Mouse (Mus musculus) olfactory bulb, adult 2 months (tissue): ENCODE measurements around the gene Cant1.

Experiments
- CTCF ChIP-seq: fragments of 200-500 bp; IDR thresholded peaks from 2 replicates; pipeline ENCODE4 v1.5.1; 2012; ENCODE audit warnings: low read depth, mild to moderate bottlenecking, low read length, moderate library complexity; ENCODE audit not compliant: insufficient read depth
- POLR2A ChIP-seq: fragments of 200-500 bp; IDR thresholded peaks from 2 replicates; pipeline ENCODE4 v1.6.1; 2012; ENCODE audit warnings: mild to moderate bottlenecking, low read depth, low read length, moderate library complexity; ENCODE audit not compliant: insufficient read depth

- no peak for TF ChIP-seq POLR2A
- TF ChIP-seq CTCF, result no peak
Measured at GRCm38 (mm10) chr11:118393991-118394390, 24.9 kb downstream of the Cant1 start.
